Mouse (Mus musculus) neural tube, embryonic 13.5 days (tissue): ENCODE results near the gene Prtn3. TPM values are rescaled to one million over a fixed set of nuclear protein-coding genes. Genes with fewer than 3 reads are reported as not detected.

ENCODE experiments used
- ATAC-seq: fragments of 200-750 bp; cut with Nextera tagmentation; 2 replicates; pipeline ENCODE4 v1.8.0; 2017; ENCODE audit warnings: low read depth, mild to moderate bottlenecking, moderate TSS enrichment, moderate library complexity
- H3K27ac ChIP-seq: fragments of 300-500 bp; sonication (generic); replicated peaks from 2 replicates; pipeline ENCODE4 v1.5.1; 2015; ENCODE audit warnings: moderate library complexity, mild to moderate bottlenecking, inconsistent platforms
- H3K27me3 ChIP-seq: fragments of 300-500 bp; sonication (generic); 2 replicates; pipeline ENCODE4 v1.6.1; 2015; ENCODE audit warnings: mild to moderate bottlenecking, inconsistent platforms
- H3K36me3 ChIP-seq: fragments of 300-500 bp; sonication (generic); 2 replicates; pipeline ENCODE4 v1.6.1; 2015; ENCODE audit warnings: mild to moderate bottlenecking, inconsistent platforms
- H3K4me1 ChIP-seq: fragments of 300-500 bp; sonication (generic); replicated peaks from 2 replicates; pipeline ENCODE4 v1.6.1; 2015; ENCODE audit warnings: inconsistent platforms
- H3K4me2 ChIP-seq: fragments of 300-500 bp; sonication (generic); 2 replicates; pipeline ENCODE4 v1.6.1; 2015; ENCODE audit warnings: inconsistent platforms, mild to moderate bottlenecking, moderate library complexity
- H3K4me3 ChIP-seq: fragments of 300-500 bp; sonication (generic); 2 replicates; pipeline ENCODE4 v1.5.1; 2015; ENCODE audit warnings: mild to moderate bottlenecking, inconsistent platforms
- H3K9ac ChIP-seq: fragments of 300-500 bp; sonication (generic); 2 replicates; pipeline ENCODE4 v1.6.1; 2015; ENCODE audit warnings: moderate library complexity, mild to moderate bottlenecking, inconsistent platforms
- H3K9me3 ChIP-seq: fragments of 300-500 bp; sonication (generic); 2 replicates; pipeline ENCODE4 v1.6.1; 2016; ENCODE audit warnings: inconsistent platforms
- WGBS: fragments of 180-500 bp; shearing (Covaris S2); methylation state at CpG from one replicate; pipeline ENCODE4 v1.1.7; 2015; 5-methylcytosine and 5-hydroxymethylcytosine counted together
- polyA plus RNA-seq: library from polyadenylated mRNA; unstranded; fragments of >200 nt; fragmentation: Nextera tagmentation; extraction: Ambion mirVana; gene quantifications from 2 replicates; pipeline ENCODE4 v1.2.1, GENCODE M21; 2015

Gene Prtn3
- polyA plus RNA-seq, 1 experiment from 2014 or later, result 14.7 TPM

- no peak overlapping the region for H3K4me2 ChIP-seq
- no peak overlapping the region for H3K9ac ChIP-seq
- ATAC-seq, result no peak
- H3K4me3 ChIP-seq, result no peak overlapping the region
- peak overlapping the region; percentile 15 for H3K27ac ChIP-seq
- no peaks in the 10 kb centered on the region for H3K9me3 ChIP-seq
- peaks cover 90% of the 10 kb centered on the region for H3K36me3 ChIP-seq
- no peaks in the 10 kb centered on the region for H3K27me3 ChIP-seq
- WGBS, result 67% methylated on average over 12 of the region's 12 CpGs
- H3K4me1 ChIP-seq, result peaks cover 78% of the 10 kb centered on the region
Measured at GRCm38 (mm10) chr10:79865189-79865601, 9.1 kb upstream of the Prtn3 start.

DNA sequence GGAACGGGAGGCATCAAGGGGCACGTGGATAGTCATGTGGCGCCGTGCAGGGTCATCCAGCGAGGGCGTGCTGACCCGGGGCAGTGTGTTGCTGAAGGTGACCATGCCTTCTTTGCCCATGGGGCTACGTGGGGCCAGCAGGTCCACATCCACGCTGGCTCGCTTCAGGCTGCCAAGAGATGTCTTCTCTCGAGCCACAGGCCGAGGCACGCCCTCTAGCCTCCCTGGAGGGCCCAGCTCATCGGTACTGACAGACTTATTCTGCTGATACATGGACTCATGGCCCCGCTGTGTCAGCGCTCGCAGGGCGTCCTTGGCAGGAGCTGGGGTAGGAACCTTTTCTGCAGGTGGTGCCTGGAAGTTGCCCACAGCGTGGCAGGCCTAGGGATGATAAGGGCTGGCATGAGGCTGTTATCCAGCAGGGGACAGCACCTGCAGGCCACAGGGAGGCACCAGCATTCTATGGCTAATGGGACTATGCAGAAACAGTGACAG, 8.4 kb upstream of the Prtn3 start:
- Histone ChIP-seq H3K4me2 (no peak overlapping the region), H3K9me3 (no peaks in the 10 kb centered on the region), H3K9ac (no peak overlapping the region; the same call in 1 of the 2 replicates), H3K27ac (peak overlapping the region; percentile 19; the same call in 1 of the 2 replicates), H3K27me3 (no peaks in the 10 kb centered on the region), H3K4me1 (peaks cover 77% of the 10 kb centered on the region), H3K4me3 (no peak overlapping the region), H3K36me3 (peaks cover 88% of the 10 kb centered on the region)
- WGBS, result 74% methylated on average over 19 of the region's 19 CpGs
- ATAC-seq, result no peak

- Histone ChIP-seq H3K4me3 (no peak overlapping the region), H3K4me2 (no peak overlapping the region), H3K36me3 (peaks cover 88% of the 10 kb centered on the region), H3K27me3 (no peaks in the 10 kb centered on the region), H3K9me3 (no peaks in the 10 kb centered on the region), H3K4me1 (peaks cover 78% of the 10 kb centered on the region), H3K9ac (peak overlapping the region; percentile 26; the same call in 1 of the 2 replicates), H3K27ac (no peak overlapping the region)
- ATAC-seq, result no peak
- WGBS, result 78% methylated on average over 11 of the region's 11 CpGs
Measured at GRCm38 (mm10) chr10:79866601-79867000, 7.7 kb upstream of the Prtn3 start.

DNA sequence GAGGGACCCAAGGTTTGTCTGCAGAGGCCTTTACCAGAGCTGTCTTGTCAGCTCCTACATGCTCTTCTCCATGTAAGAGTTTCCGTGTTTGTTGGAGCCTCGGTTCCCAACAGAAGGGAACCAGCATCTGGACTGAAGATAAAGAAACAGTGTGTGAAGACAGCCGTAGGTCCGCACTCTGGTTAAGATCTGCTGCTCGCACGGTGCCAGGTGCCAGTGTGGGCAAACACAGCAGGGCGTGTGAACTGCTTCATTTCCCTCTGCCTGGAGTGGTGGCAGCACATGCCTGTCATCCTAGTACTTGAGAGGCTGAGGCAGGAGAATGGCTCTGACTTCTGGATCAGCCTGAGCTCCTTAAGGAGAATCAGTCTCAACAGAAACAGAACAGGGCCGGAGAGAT, 2.4 kb upstream of the Prtn3 start:
- H3K4me2 ChIP-seq, result peak overlapping the region; percentile 92
- WGBS, result 82% methylated on average over 8 of the region's 8 CpGs
- ATAC-seq, result no peak
- H3K27ac ChIP-seq, result no peak overlapping the region
- peaks cover 73% of the 10 kb centered on the region for H3K4me1 ChIP-seq
- no peaks in the 10 kb centered on the region for H3K27me3 ChIP-seq
- H3K9me3 ChIP-seq, result no peaks in the 10 kb centered on the region
- peak overlapping the region; percentile 97 for H3K9ac ChIP-seq
- H3K36me3 ChIP-seq, result peaks cover 41% of the 10 kb centered on the region
- H3K4me3 ChIP-seq, result peak overlapping the region; percentile 66

GRCm38 (mm10) chr10:79872862-79873261, 1.4 kb upstream of the Prtn3 start:
- H3K27me3 ChIP-seq, result no peaks in the 10 kb centered on the region
- 44% methylated on average over 3 of the region's 3 CpGs for WGBS
- H3K27ac ChIP-seq, result peak overlapping the region; percentile 94
- no peak for ATAC-seq
- H3K4me2 ChIP-seq, result peak overlapping the region; percentile 92
- peaks cover 65% of the 10 kb centered on the region for H3K4me1 ChIP-seq
- peaks cover 34% of the 10 kb centered on the region for H3K36me3 ChIP-seq
- peak overlapping the region; percentile 66 for H3K4me3 ChIP-seq
- no peaks in the 10 kb centered on the region for H3K9me3 ChIP-seq
- peak overlapping the region; percentile 97 for H3K9ac ChIP-seq

DNA sequence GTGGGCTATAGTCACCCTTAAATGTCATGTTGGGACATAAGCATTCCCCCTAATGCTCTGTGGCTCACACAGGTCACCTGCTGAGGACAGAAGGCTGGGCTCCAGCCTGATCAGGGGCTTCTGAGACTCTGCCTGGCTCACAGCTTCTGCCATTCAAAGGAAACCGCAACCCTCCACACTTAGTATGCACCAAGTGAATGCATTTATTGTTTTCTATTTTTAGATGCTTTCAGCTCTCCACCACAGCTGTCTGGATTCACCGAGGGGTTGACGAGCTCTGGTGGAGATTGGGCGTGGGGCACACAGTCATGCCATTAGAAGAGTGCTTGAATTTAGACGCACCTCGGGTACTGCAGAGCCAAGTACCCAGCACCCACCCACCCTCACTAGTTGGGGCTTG, 963 bp upstream of the Prtn3 start:
- Histone ChIP-seq H3K36me3 (peaks cover 32% of the 10 kb centered on the region), H3K4me1 (peaks cover 63% of the 10 kb centered on the region), H3K9me3 (no peaks in the 10 kb centered on the region), H3K4me2 (peak overlapping the region; percentile 92), H3K4me3 (peak overlapping the region; percentile 66), H3K27me3 (no peaks in the 10 kb centered on the region), H3K9ac (peak overlapping the region; percentile 97), H3K27ac (peak overlapping the region; percentile 94)
- 0 out of 2 replicates have a peak, but pooled peaks have one; percentile 1 for ATAC-seq
- 3% methylated on average over 6 of the region's 6 CpGs for WGBS

GRCm38 (mm10) chr10:79873715-79874289, 474 bp upstream of the Prtn3 start:
- peak; percentile 2 for ATAC-seq
- under 1% methylated on average over 26 of the region's 26 CpGs for WGBS
- peaks cover 58% of the 10 kb centered on the region for H3K4me1 ChIP-seq
- peak overlapping the region; percentile 66 for H3K4me3 ChIP-seq
- peak overlapping the region; percentile 97 for H3K9ac ChIP-seq
- H3K27ac ChIP-seq, result peak overlapping the region; percentile 94
- no peaks in the 10 kb centered on the region for H3K9me3 ChIP-seq
- peak overlapping the region; percentile 92 for H3K4me2 ChIP-seq
- H3K36me3 ChIP-seq, result peaks cover 30% of the 10 kb centered on the region
- H3K27me3 ChIP-seq, result no peaks in the 10 kb centered on the region

DNA sequence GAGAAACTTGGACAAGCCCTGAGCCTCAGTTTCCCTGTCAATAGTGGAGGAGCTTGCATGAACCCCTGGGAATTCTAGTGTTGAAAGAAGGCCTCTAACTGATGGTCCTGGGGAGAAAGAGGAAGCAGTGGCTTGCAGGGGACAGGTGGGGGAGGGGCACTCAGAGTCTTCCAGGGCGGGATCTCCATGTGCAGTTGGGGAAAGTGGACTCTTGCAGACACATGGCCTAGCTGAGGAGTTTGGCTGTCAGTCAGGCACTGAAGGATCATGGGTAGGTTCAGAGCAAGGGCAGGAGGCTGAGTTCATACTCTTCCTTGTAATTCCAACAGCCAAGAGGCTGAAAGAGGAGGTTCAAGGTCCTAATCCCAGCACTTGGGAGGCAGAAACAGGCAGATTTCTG, 2.9 kb downstream of the Prtn3 start:
- H3K9ac ChIP-seq, result no peak overlapping the region
- H3K9me3 ChIP-seq, result no peaks in the 10 kb centered on the region
- 48% methylated on average over 1 of the region's 1 CpGs for WGBS
- H3K36me3 ChIP-seq, result no peaks in the 10 kb centered on the region
- H3K27me3 ChIP-seq, result peaks cover 20% of the 10 kb centered on the region
- H3K4me2 ChIP-seq, result no peak overlapping the region
- no peak overlapping the region for H3K27ac ChIP-seq
- peaks cover 32% of the 10 kb centered on the region for H3K4me1 ChIP-seq
- ATAC-seq, result no peak
- no peak overlapping the region for H3K4me3 ChIP-seq

DNA sequence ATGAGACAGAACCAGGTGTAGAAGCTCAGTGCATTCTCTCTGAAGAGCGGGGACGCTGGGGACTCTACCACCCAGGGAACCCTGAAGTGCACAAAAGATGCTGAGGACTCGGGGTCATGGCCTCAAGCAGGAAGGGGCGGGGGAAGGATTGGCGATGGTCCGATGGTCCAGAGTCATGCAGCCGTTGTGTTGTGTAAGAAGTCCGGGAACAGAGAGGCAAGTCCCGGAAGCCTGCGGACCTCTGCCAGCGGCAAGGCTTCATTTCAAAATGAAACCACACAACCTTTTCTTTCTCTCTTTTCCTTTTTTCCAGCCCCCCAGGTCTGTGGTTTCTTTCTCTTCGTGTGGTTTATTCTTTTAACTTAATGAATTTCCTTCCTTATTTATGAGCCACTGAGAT, 3.5 kb downstream of the Prtn3 start:
- Histone ChIP-seq H3K36me3 (no peaks in the 10 kb centered on the region), H3K4me1 (peaks cover 32% of the 10 kb centered on the region), H3K4me2 (no peak overlapping the region), H3K27me3 (peaks cover 25% of the 10 kb centered on the region), H3K27ac (no peak overlapping the region), H3K9me3 (no peaks in the 10 kb centered on the region), H3K9ac (no peak overlapping the region), H3K4me3 (no peak overlapping the region)
- ATAC-seq, result no peak
- WGBS, result 49% methylated on average over 12 of the region's 12 CpGs

GRCm38 (mm10) chr10:79879527-79879926, 5.3 kb downstream of the Prtn3 start:
- 40% methylated on average over 3 of the region's 3 CpGs for WGBS
- no peaks in the 10 kb centered on the region for H3K9me3 ChIP-seq
- peaks cover 34% of the 10 kb centered on the region for H3K4me1 ChIP-seq
- H3K27me3 ChIP-seq, result peaks cover 33% of the 10 kb centered on the region
- no peak overlapping the region for H3K27ac ChIP-seq
- no peak overlapping the region for H3K9ac ChIP-seq
- H3K36me3 ChIP-seq, result no peaks in the 10 kb centered on the region
- no peak overlapping the region for H3K4me2 ChIP-seq
- H3K4me3 ChIP-seq, result no peak overlapping the region
- no peak for ATAC-seq

DNA sequence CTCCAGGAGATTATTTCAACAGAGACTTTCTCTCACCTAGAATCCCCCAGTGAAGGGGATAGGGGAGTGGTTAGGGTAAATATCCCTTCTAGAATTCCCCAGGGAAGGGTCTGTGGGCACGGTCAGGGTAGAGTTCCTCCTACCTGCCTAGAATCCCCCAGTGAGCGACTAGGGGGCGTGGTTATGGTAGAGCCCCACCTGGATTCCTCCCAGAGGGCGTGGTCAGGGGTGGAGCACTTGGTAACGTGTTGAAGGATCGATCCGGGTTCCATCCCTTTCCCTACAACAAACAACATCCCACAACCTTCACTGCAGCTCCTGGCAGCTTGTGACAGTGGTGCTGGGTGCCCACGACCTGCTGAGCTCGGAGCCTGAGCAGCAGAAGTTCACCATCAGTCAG, 6.4 kb downstream of the Prtn3 start:
- ATAC-seq, result no peak
- no peak overlapping the region for H3K27ac ChIP-seq
- no peaks in the 10 kb centered on the region for H3K36me3 ChIP-seq
- H3K9ac ChIP-seq, result no peak overlapping the region
- peaks cover 22% of the 10 kb centered on the region for H3K4me1 ChIP-seq
- H3K4me3 ChIP-seq, result no peak overlapping the region
- no peak overlapping the region for H3K4me2 ChIP-seq
- peaks cover 33% of the 10 kb centered on the region for H3K27me3 ChIP-seq
- 18% methylated on average over 9 of the region's 9 CpGs for WGBS
- H3K9me3 ChIP-seq, result no peaks in the 10 kb centered on the region

GRCm38 (mm10) chr10:79881981-79882380, 7.7 kb downstream of the Prtn3 start:
- Histone ChIP-seq H3K9ac (peak overlapping the region; percentile 43; the same call in 1 of the 2 replicates), H3K4me2 (peak overlapping the region; percentile 37)
- ATAC-seq, result no peak

More at GRCm38 (mm10) chr10:79881981-79882380, 7.7 kb downstream of the Prtn3 start:
- no peak overlapping the region for H3K27ac ChIP-seq
- H3K4me1 ChIP-seq, result peaks cover 21% of the 10 kb centered on the region
- WGBS, result 8% methylated on average over 22 of the region's 22 CpGs
- no peaks in the 10 kb centered on the region for H3K36me3 ChIP-seq
- no peak overlapping the region for H3K4me3 ChIP-seq
- peaks cover 33% of the 10 kb centered on the region for H3K27me3 ChIP-seq
- no peaks in the 10 kb centered on the region for H3K9me3 ChIP-seq
